Mouse (Mus musculus) MEL (cell line): ENCODE measurements around the gene Ckmt1.
"Not testable (repeated sequence)": the region's sequence is repeated elsewhere in the genome, so short reads cannot be mapped to it uniquely, and the experiment has no call there.

Experiments used
- CHD2 ChIP-seq: IDR thresholded peaks from 2 replicates; pipeline ENCODE4 v1.6.1; 2011; ENCODE audit warnings: low read length, improper control_type of control experiment
- CTCF ChIP-seq, 3 experiments: IDR thresholded peaks in 2 of 3; conservative IDR thresholded peaks in 1 of 3; 2 replicates each; pipeline ENCODE4 v1.5.1; 2011 to 2012; ENCODE audit warnings: low read length in 3 of 3, low read depth in 2 of 3, mild to moderate bottlenecking in 2 of 3, improper control_type of control experiment in 1 of 3, inconsistent platforms in 1 of 3, mixed read lengths in 1 of 3, moderate library complexity in 1 of 3; ENCODE audit not compliant: control insufficient read depth in 1 of 3, insufficient read depth in 1 of 3, poor library complexity in 1 of 3, severe bottlenecking in 1 of 3
- EP300 ChIP-seq, 2 experiments: IDR thresholded peaks; 2 replicates each; pipeline ENCODE4 v1.6.1; 2011; ENCODE audit warnings: improper control_type of control experiment in 2 of 2, low read length in 2 of 2, low read depth in 1 of 2, mild to moderate bottlenecking in 1 of 2
- GABPA ChIP-seq: IDR thresholded peaks from 2 replicates; pipeline ENCODE4 v1.6.1; 2012; ENCODE audit warnings: low read depth, mild to moderate bottlenecking, inconsistent platforms, low read length, improper control_type of control experiment, moderate library complexity
- KAT2A ChIP-seq: conservative IDR thresholded peaks from 2 replicates; pipeline ENCODE4 v1.6.1; 2012; ENCODE audit warnings: low read depth, low read length, improper control_type of control experiment, inconsistent platforms
- MAX ChIP-seq: IDR thresholded peaks from 2 replicates; pipeline ENCODE4 v1.6.1; 2011; ENCODE audit warnings: low read length, improper control_type of control experiment
- MAZ ChIP-seq: IDR thresholded peaks from 2 replicates; pipeline ENCODE4 v1.6.1; 2012; ENCODE audit warnings: low read depth, mild to moderate bottlenecking, inconsistent platforms, low read length, improper control_type of control experiment
- POLR2A ChIP-seq, 2 experiments: IDR thresholded peaks; 2 replicates each; pipeline ENCODE4 v1.6.1; 2011 to 2012; ENCODE audit warnings: low read length in 2 of 2, mild to moderate bottlenecking in 2 of 2, control low read depth in 1 of 2, improper control_type of control experiment in 1 of 2, low read depth in 1 of 2, moderate library complexity in 1 of 2; ENCODE audit not compliant: control insufficient read depth in 1 of 2, insufficient read depth in 1 of 2, poor library complexity in 1 of 2
- SIN3A ChIP-seq: IDR thresholded peaks from 2 replicates; pipeline ENCODE4 v1.6.1; 2012; ENCODE audit warnings: low read length, improper control_type of control experiment, inconsistent platforms
- SMC3 ChIP-seq: IDR thresholded peaks from 2 replicates; pipeline ENCODE4 v1.6.1; 2011; ENCODE audit warnings: low read depth, low read length, improper control_type of control experiment
- TCF12 ChIP-seq: IDR thresholded peaks from 2 replicates; pipeline ENCODE4 v1.6.1; 2014; ENCODE audit warnings: low read depth, mild to moderate bottlenecking, inconsistent platforms, low read length, improper control_type of control experiment, moderate library complexity
- ZKSCAN1 ChIP-seq: IDR thresholded peaks from 2 replicates; pipeline ENCODE4 v1.6.1; 2012; ENCODE audit warnings: low read depth, mild to moderate bottlenecking, inconsistent platforms, low read length, improper control_type of control experiment, moderate library complexity
- ZNF384 ChIP-seq: IDR thresholded peaks from 2 replicates; pipeline ENCODE4 v1.6.1; 2012; ENCODE audit warnings: low read depth, mild to moderate bottlenecking, inconsistent platforms, low read length, improper control_type of control experiment

DNA sequence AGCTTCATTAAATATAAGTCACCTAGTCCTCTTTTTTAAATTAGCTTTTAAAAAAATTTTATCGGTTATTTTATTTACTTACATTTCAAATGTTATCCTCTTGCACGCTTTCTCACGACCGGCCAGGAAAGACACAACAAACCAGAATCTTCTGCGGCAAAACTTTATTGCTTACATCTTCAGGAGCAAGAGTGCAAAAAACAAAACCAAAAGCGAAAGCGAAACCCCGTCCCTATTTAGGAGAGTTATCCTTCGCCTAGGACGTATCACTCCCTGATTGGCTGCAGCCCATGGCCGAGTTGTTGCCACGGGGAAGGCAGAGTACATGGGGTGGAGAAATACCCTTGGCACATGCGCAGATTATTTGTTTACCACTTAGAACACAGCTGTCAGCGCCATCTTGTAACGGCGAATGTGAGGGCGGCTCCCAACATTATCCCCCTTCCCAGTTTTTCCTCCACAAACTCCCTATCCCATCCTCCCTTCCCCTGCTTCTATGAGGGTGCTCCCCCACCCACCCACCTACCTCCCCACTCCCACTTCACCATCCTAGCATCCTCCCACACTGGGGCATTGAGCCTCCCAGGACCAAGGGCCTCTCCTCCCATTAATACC, 29.6 kb downstream of the Ckmt1 start, which contains the start of gene Strc:
- not testable (repeated sequence) for TF ChIP-seq CTCF (IDR thresholded peaks at IDR 0.05 in 2 of 3, conservative IDR thresholded peaks at IDR 0.05 in 1 of 3; ENCODE audit: control insufficient read depth in 1 of 3, insufficient read depth in 1 of 3, low read depth in 2 of 3, low read length in 3 of 3, poor library complexity in 1 of 3, severe bottlenecking in 1 of 3); SMC3; POLR2A (IDR thresholded peaks at IDR 0.05; ENCODE audit: control insufficient read depth in 1 of 2, insufficient read depth in 1 of 2, low read depth in 1 of 2, low read length in 2 of 2, poor library complexity in 1 of 2); TCF12; MAZ; ZKSCAN1; EP300 (IDR thresholded peaks at IDR 0.05; ENCODE audit: low read depth in 1 of 2, low read length in 2 of 2); GABPA; SIN3A; CHD2; MAX; ZNF384; KAT2A
